Mouse (Mus musculus): ENCODE data around the gene Timm10.
A peak's percentile ranks its signal among the peaks of the same experiment; 100 is the strongest.

The Timm10 gene

GRCm38 (mm10) chr2:84859991-84860780, 33.4 kb downstream of the Timm10 start:
- DNase-seq (ENCODE audit: low spot score in 2 of 2), result no peak

GRCm38 (mm10) chr2:84861430-84861829, 34.6 kb downstream of the Timm10 start:
- no peak for DNase-seq (ENCODE audit: low spot score in 2 of 2)

GRCm38 (mm10) chr2:84862231-84862630, 35.4 kb downstream of the Timm10 start:
- no peak for DNase-seq (ENCODE audit: low spot score in 2 of 2)

- peak in 1 of 2 experiments; percentile 52 for DNase-seq (ENCODE audit: low spot score in 2 of 2)
Observed at GRCm38 (mm10) chr2:84865616-84866571, 39.1 kb downstream of the Timm10 start.

- peak; percentile 68 to 72 for DNase-seq (ENCODE audit: low spot score in 2 of 2)
Observed at GRCm38 (mm10) chr2:84868521-84868943, 41.7 kb downstream of the Timm10 start.

GRCm38 (mm10) chr2:84868977-84869376, 42.2 kb downstream of the Timm10 start:
- no peak for DNase-seq (ENCODE audit: low spot score in 2 of 2)

- DNase-seq (ENCODE audit: low spot score in 2 of 2), result no peak
Observed at GRCm38 (mm10) chr2:84870623-84871160, 43.9 kb downstream of the Timm10 start.

GRCm38 (mm10) chr2:84872105-84872716, 45.4 kb downstream of the Timm10 start:
- no peak for DNase-seq (ENCODE audit: low spot score in 2 of 2)

GRCm38 (mm10) chr2:84875842-84876241, 49.0 kb downstream of the Timm10 start:
- DNase-seq (ENCODE audit: low spot score in 2 of 2), result no peak

Data from frontal cortex, postnatal 14 days (tissue).